Mouse (Mus musculus) lung, postnatal 0 days (tissue): ENCODE results near the gene Gm8212.

Experiments
- CTCF ChIP-seq: IDR thresholded peaks from 2 replicates; pipeline ENCODE4 v1.5.1; 2016; ENCODE audit warnings: antibody characterized with exemption, mild to moderate bottlenecking
- EP300 ChIP-seq: IDR thresholded peaks from 2 replicates; pipeline ENCODE4 v1.6.1; 2016; ENCODE audit warnings: antibody characterized with exemption, mild to moderate bottlenecking, control low read depth

DNA sequence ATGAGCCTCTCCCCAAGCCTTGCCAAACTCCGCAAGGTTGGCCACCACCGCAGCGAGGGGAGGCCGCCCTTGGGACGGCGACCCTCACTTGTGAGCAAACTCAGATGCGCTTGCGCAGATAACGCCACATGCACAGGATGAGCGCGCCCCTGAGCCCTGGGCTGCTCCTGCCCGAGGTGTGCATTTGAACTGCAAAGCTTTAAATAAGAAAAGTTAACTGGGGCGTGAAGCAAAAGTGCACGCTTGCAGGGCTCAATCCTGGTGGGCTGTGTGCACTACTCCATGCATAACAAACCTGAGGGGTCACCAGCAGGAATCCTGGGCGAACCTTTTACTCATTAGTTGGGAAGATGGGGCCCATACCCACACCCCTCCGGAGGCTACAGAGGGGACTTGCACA, 50.6 kb downstream of the Gm8212 start:
- TF ChIP-seq CTCF (no peak), EP300 (no peak)
